Mouse (Mus musculus) neural tube, embryonic 11.5 days (tissue): Measurements from ENCODE around the gene Phgdh. TPM values are rescaled to one million over a fixed set of nuclear protein-coding genes. Genes with fewer than 3 reads are reported as not detected.

ENCODE experiments used
- ATAC-seq: fragments of 200-750 bp; cut with Nextera tagmentation; 2 replicates; pipeline ENCODE4 v1.8.0; 2017; ENCODE audit warnings: moderate number of reproducible peaks, mild to moderate bottlenecking, moderate TSS enrichment, moderate library complexity; ENCODE audit not compliant: insufficient read depth, low FRiP score, low TSS enrichment
- DNase-seq: peaks from one replicate; pipeline ENCODE4 v3.0.0-alpha.2; 2015; ENCODE audit warnings: low spot score
- H3K27ac ChIP-seq: fragments of 300-500 bp; sonication (generic); 2 replicates; pipeline ENCODE4 v1.5.1; 2014; ENCODE audit warnings: low read depth, mild to moderate bottlenecking, low read length
- H3K27me3 ChIP-seq: fragments of 300-500 bp; sonication (generic); 2 replicates; pipeline ENCODE4 v1.6.1; 2014; ENCODE audit warnings: mild to moderate bottlenecking, low read length, mixed read lengths; ENCODE audit not compliant: control insufficient read depth, insufficient read depth
- H3K36me3 ChIP-seq: fragments of 300-500 bp; sonication (generic); 2 replicates; pipeline ENCODE4 v1.6.1; 2014; ENCODE audit warnings: mild to moderate bottlenecking, low read length, moderate library complexity, mixed read lengths; ENCODE audit not compliant: control insufficient read depth, insufficient read depth
- H3K4me1 ChIP-seq: fragments of 300-500 bp; sonication (generic); 2 replicates; pipeline ENCODE4 v1.6.1; 2014; ENCODE audit warnings: low read length, mixed read lengths; ENCODE audit not compliant: control insufficient read depth, insufficient read depth
- H3K4me2 ChIP-seq: fragments of 300-500 bp; sonication (generic); 2 replicates; pipeline ENCODE4 v1.6.1; 2014; ENCODE audit warnings: low read depth, mild to moderate bottlenecking, moderate library complexity
- H3K4me3 ChIP-seq: fragments of 300-500 bp; sonication (generic); 2 replicates; pipeline ENCODE4 v1.5.1; 2014; ENCODE audit warnings: low read depth, low read length
- H3K9ac ChIP-seq: fragments of 300-500 bp; sonication (generic); 2 replicates; pipeline ENCODE4 v1.6.1; 2014; ENCODE audit warnings: mild to moderate bottlenecking, low read length
- H3K9me3 ChIP-seq: fragments of 300-500 bp; sonication (generic); 2 replicates; pipeline ENCODE4 v1.6.1; 2016; ENCODE audit warnings: low read length; ENCODE audit not compliant: control insufficient read depth
- WGBS: fragments of 180-500 bp; shearing (Covaris S2); extraction: QIAGEN DNeasy Blood & Tissue Kit; methylation state at CpG from one replicate; pipeline ENCODE4 v1.1.7; 2014; 5-methylcytosine and 5-hydroxymethylcytosine counted together
- polyA plus RNA-seq: library from polyadenylated mRNA; unstranded; fragments of >200 nt; fragmentation: Nextera tagmentation; extraction: Ambion mirVana; gene quantifications from 2 replicates; pipeline ENCODE4 v1.2.1, GENCODE M21; 2014

Gene Phgdh
- polyA plus RNA-seq, 1 experiment from 2014 or later: 321 TPM

DNA sequence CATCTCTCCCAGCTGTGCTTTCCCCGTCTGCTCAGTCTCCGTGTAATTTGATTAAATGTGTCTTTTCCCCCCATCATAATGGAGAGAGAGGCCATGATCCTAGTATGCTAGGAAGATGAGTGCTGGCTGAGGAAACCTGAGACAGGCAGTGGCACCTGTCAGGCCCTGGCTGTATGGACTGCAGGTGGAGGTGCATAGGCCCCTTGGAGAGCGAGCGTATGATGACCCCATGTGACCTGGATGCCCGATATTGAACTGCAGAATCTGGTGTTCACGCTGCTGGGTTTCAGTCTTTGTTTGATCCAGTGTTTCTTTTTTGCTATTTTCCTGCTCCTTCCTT is 16.2 kb upstream of the Phgdh start:
- no peaks in the 10 kb centered on the region; the same call in 1 of the 2 replicates for H3K4me1 ChIP-seq
- no peaks in the 10 kb centered on the region for H3K36me3 ChIP-seq
- H3K9me3 ChIP-seq: no peaks in the 10 kb centered on the region
- H3K27ac ChIP-seq: no peak overlapping the region
- H3K4me3 ChIP-seq: no peak overlapping the region
- no peak overlapping the region for H3K9ac ChIP-seq
- ATAC-seq: 0 out of 2 replicates have a peak, but pooled peaks have one; percentile 49
- DNase-seq: no peak
- WGBS: 45% methylated on average over 6 of the region's 6 CpGs
- H3K27me3 ChIP-seq: no peaks in the 10 kb centered on the region
- no peak overlapping the region for H3K4me2 ChIP-seq

DNA sequence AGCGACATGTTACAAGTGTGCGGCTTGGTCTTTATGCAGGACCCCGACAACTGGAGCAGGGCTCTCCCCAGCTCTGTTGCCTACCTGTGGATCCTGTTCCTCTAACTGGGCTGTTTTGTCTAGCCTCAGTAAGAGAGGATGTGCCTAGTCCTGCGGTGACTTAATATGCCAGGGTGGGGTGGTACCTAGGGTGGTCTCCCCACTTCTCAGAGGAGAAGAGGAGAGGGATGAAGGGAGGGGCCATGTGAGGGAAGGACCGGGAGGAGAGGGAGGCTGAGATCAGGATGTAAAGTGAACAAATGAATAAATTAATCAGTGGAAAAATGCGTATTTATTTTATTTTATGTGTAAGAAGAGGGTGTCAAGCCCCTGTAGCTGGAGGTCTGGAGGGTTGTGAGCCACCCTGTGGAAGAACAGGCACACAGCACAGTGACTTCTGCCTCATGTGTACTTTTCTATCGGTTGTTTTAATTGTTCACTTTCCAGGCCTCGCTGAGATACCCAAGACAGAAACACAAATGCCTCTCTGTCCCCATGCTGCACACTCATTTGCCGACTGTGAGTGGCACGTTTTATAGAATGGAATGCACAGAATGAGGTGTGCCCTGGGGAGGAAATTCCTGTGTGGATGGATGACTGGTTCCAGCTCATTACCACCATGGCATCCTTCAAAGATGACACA is 15.7 kb upstream of the Phgdh start:
- H3K27me3 ChIP-seq: no peaks in the 10 kb centered on the region
- no peaks in the 10 kb centered on the region for H3K36me3 ChIP-seq
- H3K4me1 ChIP-seq: no peaks in the 10 kb centered on the region; the same call in 1 of the 2 replicates
- no peak overlapping the region for H3K4me3 ChIP-seq
- 63% methylated on average over 10 of the region's 10 CpGs for WGBS
- H3K9ac ChIP-seq: no peak overlapping the region
- peak; percentile 38; the same call in 1 of the 2 replicates for ATAC-seq
- DNase-seq: peak; percentile 46
- no peak overlapping the region for H3K4me2 ChIP-seq
- H3K27ac ChIP-seq: no peak overlapping the region
- no peaks in the 10 kb centered on the region for H3K9me3 ChIP-seq

DNA sequence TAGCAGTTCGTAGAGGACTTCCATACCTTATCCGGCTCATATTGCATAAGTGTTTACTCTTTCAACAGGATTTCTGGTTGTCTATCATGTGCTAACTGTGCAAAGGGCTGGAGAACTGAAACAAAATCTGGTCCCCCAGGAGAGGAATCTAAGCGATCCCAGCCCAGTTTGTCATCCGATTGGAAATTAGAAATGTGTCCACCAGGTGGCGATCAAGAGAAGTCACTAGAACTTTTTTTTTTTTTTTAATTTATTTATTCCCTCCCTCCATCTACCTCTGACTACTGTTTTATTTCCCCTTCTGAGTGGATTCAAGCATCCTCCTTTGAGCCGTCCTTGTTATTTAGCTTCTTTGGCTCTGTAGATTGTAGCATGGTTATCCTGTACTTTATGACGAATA is 14.1 kb upstream of the Phgdh start:
- Histone ChIP-seq H3K9ac (no peak overlapping the region), H3K36me3 (no peaks in the 10 kb centered on the region), H3K27me3 (no peaks in the 10 kb centered on the region), H3K27ac (no peak overlapping the region), H3K4me3 (no peak overlapping the region), H3K9me3 (no peaks in the 10 kb centered on the region), H3K4me1 (no peaks in the 10 kb centered on the region; the same call in 1 of the 2 replicates), H3K4me2 (no peak overlapping the region)
- 31% methylated on average over 7 of the region's 7 CpGs for WGBS
- ATAC-seq (no peak), DNase-seq (peak; percentile 60)

DNA sequence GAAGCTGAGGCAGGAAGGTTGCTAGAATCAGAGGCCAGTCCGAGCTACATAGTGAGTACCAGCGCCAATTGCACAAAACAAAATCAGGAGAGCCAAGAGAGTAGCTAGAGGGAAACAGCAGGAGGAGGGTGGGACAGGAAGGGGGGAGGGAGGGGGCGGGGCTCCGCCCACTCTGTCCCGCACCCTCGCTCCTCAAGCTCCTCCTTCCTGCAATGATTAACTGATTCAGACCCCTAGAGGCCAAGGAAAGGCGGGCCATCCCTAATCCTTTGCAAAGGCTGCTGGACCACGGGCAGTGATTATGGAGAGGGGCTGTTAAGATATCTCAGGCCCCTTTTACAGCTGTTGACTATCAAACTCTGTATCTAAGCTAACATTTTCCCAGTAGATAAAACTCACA is 8.9 kb upstream of the Phgdh start:
- no peaks in the 10 kb centered on the region for H3K9me3 ChIP-seq
- H3K4me1 ChIP-seq: no peaks in the 10 kb centered on the region
- H3K27me3 ChIP-seq: no peaks in the 10 kb centered on the region
- H3K4me2 ChIP-seq: no peak overlapping the region
- DNase-seq: no peak
- no peaks in the 10 kb centered on the region for H3K36me3 ChIP-seq
- 0 out of 2 replicates have a peak, but pooled peaks have one; percentile 31 for ATAC-seq
- no peak overlapping the region for H3K9ac ChIP-seq
- no peak overlapping the region for H3K4me3 ChIP-seq
- H3K27ac ChIP-seq: no peak overlapping the region
- 30% methylated on average over 7 of the region's 8 CpGs for WGBS

DNA sequence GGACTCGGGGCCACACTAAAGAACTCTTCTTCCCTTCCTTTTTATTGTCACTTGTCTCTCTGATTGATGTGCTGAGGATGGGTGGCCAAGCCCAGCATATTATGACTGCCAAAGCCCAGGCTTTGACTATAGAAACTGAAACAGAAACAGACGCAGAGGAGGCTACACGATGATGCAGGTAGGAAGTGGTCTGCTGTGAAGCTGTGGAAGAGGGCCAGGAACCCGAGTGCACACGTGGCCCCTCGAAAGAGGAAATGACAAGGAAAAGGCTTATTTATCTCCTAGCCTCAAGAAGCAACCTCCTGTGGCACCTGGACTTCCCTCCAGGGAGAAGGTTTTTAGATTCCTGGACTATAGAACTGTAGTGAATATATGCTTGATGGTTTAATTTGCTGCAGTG is 8.3 kb upstream of the Phgdh start:
- ATAC-seq (no peak), DNase-seq (no peak)
- no peaks in the 10 kb centered on the region for H3K27me3 ChIP-seq
- H3K4me1 ChIP-seq: no peaks in the 10 kb centered on the region
- H3K4me3 ChIP-seq: no peak overlapping the region
- no peak overlapping the region for H3K27ac ChIP-seq
- 78% methylated on average over 6 of the region's 6 CpGs for WGBS
- H3K9me3 ChIP-seq: no peaks in the 10 kb centered on the region
- no peaks in the 10 kb centered on the region for H3K36me3 ChIP-seq
- H3K4me2 ChIP-seq: no peak overlapping the region
- H3K9ac ChIP-seq: no peak overlapping the region

DNA sequence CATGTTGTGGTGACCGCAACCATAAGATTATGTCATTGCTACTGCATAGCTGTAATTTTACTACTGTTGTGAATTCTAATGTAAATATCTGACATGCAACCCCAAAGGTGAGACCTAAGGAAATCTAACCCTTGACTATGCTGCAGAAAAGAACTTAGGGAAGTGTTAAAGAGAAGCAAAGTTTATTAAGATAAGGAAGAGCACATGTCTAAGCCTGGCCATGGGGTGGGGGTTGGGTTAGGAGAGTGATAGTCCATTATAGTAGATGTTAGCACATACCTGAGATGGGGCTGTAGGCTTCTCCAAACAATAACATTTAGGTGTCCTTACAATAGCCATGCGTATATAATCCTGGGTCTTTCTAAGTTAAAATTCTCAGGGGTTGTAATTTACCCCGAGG is 3.4 kb upstream of the Phgdh start:
- Histone ChIP-seq H3K4me2 (no peak overlapping the region), H3K9ac (no peak overlapping the region), H3K4me3 (no peak overlapping the region), H3K9me3 (no peaks in the 10 kb centered on the region), H3K27ac (no peak overlapping the region), H3K27me3 (no peaks in the 10 kb centered on the region), H3K4me1 (0 out of 2 replicates have a peak, but pooled peaks cover under 1% of the 10 kb centered on the region), H3K36me3 (no peaks in the 10 kb centered on the region)
- DNase-seq (no peak), ATAC-seq (no peak)
- WGBS: 93% methylated on average over 3 of the region's 3 CpGs

DNA sequence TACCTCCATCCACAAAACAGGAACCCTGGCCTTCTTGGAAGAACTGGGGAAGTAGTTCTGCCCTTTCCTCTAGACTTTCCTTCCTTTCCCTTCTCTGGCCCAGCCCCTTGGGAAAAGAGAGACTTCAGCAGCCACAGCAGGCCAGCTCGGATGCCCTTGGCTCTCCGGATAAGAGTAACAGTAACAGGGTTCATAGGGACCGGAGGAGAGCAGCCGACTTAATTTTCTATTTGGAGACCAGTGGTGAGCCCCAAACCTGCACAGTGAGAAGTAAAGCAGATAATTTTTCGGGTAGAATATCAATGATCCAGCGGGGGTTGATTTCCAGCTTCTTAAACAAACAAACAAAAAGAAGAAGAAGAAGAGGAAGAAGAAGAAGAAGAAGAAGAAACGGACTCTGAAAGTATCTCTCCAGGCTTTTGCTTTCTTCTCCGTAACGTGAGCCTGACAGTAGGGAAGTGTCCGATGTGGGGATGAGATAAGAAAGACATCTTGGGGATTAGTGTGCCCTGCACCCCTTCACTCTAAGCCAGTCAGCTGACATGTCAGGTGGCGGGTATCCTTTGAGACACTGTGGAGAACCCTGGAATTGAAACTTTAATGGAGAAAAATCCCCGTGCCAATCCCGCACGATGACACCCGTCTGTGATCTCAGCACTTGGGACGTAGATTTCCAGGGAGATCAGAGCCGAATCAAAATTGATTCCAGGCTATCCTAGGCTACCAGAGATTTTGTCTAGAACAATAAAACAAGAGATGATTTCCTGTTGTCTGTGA is 1.2 kb upstream of the Phgdh start:
- no peaks in the 10 kb centered on the region for H3K27me3 ChIP-seq
- H3K4me1 ChIP-seq: peaks cover 19% of the 10 kb centered on the region
- no peak for DNase-seq
- H3K9ac ChIP-seq: no peak overlapping the region
- no peak overlapping the region for H3K4me2 ChIP-seq
- H3K27ac ChIP-seq: no peak overlapping the region
- H3K9me3 ChIP-seq: no peaks in the 10 kb centered on the region
- no peak for ATAC-seq
- WGBS: 90% methylated on average over 17 of the region's 17 CpGs
- H3K4me3 ChIP-seq: no peak overlapping the region
- H3K36me3 ChIP-seq: no peaks in the 10 kb centered on the region

DNA sequence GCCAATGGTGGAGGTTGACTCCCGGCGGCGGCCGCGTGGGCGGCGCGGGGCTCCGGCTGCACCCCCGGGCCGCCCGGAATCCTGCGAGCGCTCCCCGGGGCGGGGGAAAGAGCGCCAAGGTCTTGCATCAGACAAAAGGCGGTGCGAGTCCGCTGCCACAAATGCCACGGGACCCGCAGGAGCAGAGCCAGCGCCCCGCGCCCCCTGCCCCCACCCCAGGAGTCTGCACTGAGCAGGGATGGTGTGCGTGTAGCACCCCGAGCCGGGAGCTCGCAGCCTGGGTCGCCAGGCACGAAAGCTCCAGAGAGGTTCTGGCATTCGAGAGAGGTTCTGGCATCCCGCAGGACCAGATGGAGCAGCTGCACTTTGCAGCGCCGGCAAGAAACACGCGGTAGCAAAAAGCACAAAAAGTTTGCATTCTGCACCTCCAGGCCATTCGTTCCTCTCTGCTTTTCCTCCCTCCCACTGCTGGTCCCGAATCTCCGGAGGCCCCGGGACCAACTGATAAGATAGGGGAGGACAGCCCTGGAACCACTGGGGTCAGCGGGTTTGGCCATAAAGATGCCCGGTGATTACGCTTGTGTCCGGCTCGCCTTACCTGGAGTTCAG is 589 bp downstream of the Phgdh start:
- Histone ChIP-seq H3K36me3 (no peaks in the 10 kb centered on the region), H3K9me3 (no peaks in the 10 kb centered on the region), H3K4me1 (peaks cover 24% of the 10 kb centered on the region), H3K27me3 (no peaks in the 10 kb centered on the region), H3K27ac (peak overlapping the region; percentile 29; the same call in 1 of the 2 replicates), H3K9ac (peak overlapping the region; percentile 82), H3K4me3 (peak overlapping the region; percentile 76), H3K4me2 (peak overlapping the region; percentile 92)
- DNase-seq (peak; percentile 53), ATAC-seq (peak; percentile 66)
- under 1% methylated on average over 46 of the region's 46 CpGs for WGBS
